In genomic region chr5:24076986-24077718, GRCm38 (mm10) we compare ENCODE assay signal across 8 mouse cellular contexts. TPM values are rescaled to one million over a fixed set of nuclear protein-coding genes. Genes with fewer than 3 reads are reported as not detected.
A peak's percentile ranks its signal among the peaks of the same experiment; 100 is the strongest.
DNase-seq lines count a peak whose midpoint lies in the region; ATAC-seq and TF ChIP-seq lines count a peak whose summit lies in the region.

No protein-coding gene starts in this region.

- 2% methylated on average over 14 of the region's 15 CpGs for WGBS in cerebellum, adult 2 months
- WGBS in forebrain, postnatal 0 days = 2% methylated on average over 15 of the region's 15 CpGs
- under 1% methylated on average over 15 of the region's 15 CpGs for WGBS in lung, embryonic 16.5 days

- DNase-seq in MN1 (ENCODE audit: low spot score) = peak; percentile 80
- DNase-seq in cerebellum, adult 2 months = peak; percentile 73 to 77
- peak; percentile 88 for DNase-seq in forebrain, postnatal 0 days
- peak; percentile 81 for DNase-seq in heart, postnatal 4 days
- DNase-seq in layer of hippocampus, adult 9-11 months = peak; percentile 76
- peak; percentile 58 for DNase-seq in ovary, postnatal 14 days (ENCODE audit: low spot score)
- DNase-seq in thymus, postnatal 14 days = peak; percentile 35

- TF ChIP-seq CTCF in cerebellum, adult 2 months (IDR thresholded peaks at IDR 0.05; ENCODE audit: borderline replicate concordance, insufficient read depth, low read depth, low read length) = peak; percentile 63; the same call in 1 of the 2 replicates
- peak; percentile 86 for TF ChIP-seq CTCF in forebrain, postnatal 0 days (IDR thresholded peaks at IDR 0.05; ENCODE audit: low read depth)

- H3K4me2 ChIP-seq in forebrain, postnatal 0 days (ENCODE audit: low read depth) = peak overlapping the region; percentile 43
- H3K4me2 ChIP-seq in lung, embryonic 16.5 days (ENCODE audit: low read depth, low read length) = peak overlapping the region; percentile 51

- H3K36me3 ChIP-seq in forebrain, postnatal 0 days (ENCODE audit: insufficient read depth) = no peaks in the 10 kb centered on the region
- H3K36me3 ChIP-seq in lung, embryonic 16.5 days (ENCODE audit: control insufficient read depth, insufficient read depth, low read length) = no peaks in the 10 kb centered on the region

- H3K9ac ChIP-seq in forebrain, postnatal 0 days = peak overlapping the region; percentile 32
- H3K9ac ChIP-seq in lung, embryonic 16.5 days (ENCODE audit: low read length) = peak overlapping the region; percentile 48; the same call in 1 of the 2 replicates

- H3K27me3 ChIP-seq in cerebellum, adult 2 months (ENCODE audit: control insufficient read depth, insufficient read depth, low read length) = no peaks in the 10 kb centered on the region
- H3K27me3 ChIP-seq in forebrain, postnatal 0 days (ENCODE audit: insufficient read depth, low read length) = no peaks in the 10 kb centered on the region
- H3K27me3 ChIP-seq in lung, embryonic 16.5 days (ENCODE audit: control insufficient read depth, insufficient read depth, low read depth, low read length) = no peaks in the 10 kb centered on the region

- no peaks in the 10 kb centered on the region for H3K4me1 ChIP-seq in cerebellum, adult 2 months (ENCODE audit: control insufficient read depth, insufficient read depth, low read length)
- H3K4me1 ChIP-seq in forebrain, postnatal 0 days (ENCODE audit: insufficient read depth) = peaks cover 11% of the 10 kb centered on the region; the same call in 1 of the 2 replicates
- H3K4me1 ChIP-seq in lung, embryonic 16.5 days (replicated peaks; ENCODE audit: control insufficient read depth, insufficient read depth, low read length) = no peaks in the 10 kb centered on the region

- no peaks in the 10 kb centered on the region for H3K9me3 ChIP-seq in forebrain, postnatal 0 days (ENCODE audit: low read length)
- H3K9me3 ChIP-seq in lung, embryonic 16.5 days (ENCODE audit: control insufficient read depth, low read length) = no peaks in the 10 kb centered on the region

- no peak for TF ChIP-seq POLR2A in cerebellum, adult 2 months (IDR thresholded peaks at IDR 0.05; ENCODE audit: borderline replicate concordance, insufficient read depth, low read length)

- peak overlapping the region; percentile 51 for H3K4me3 ChIP-seq in cerebellum, adult 2 months (replicated peaks; ENCODE audit: insufficient read depth, low read depth, low read length)
- peak overlapping the region; percentile 25 for H3K4me3 ChIP-seq in forebrain, postnatal 0 days (ENCODE audit: low read depth, low read length)
- peak overlapping the region; percentile 38 for H3K4me3 ChIP-seq in lung, embryonic 16.5 days (ENCODE audit: low read length)

- peak; percentile 85 for ATAC-seq in forebrain, postnatal 0 days
- peak; percentile 90 for ATAC-seq in lung, embryonic 16.5 days (ENCODE audit: low read depth)

- no peak overlapping the region; the same call in 1 of the 2 replicates for H3K27ac ChIP-seq in cerebellum, adult 2 months (ENCODE audit: insufficient read depth, low read length)
- peak overlapping the region; percentile 71 for H3K27ac ChIP-seq in forebrain, postnatal 0 days (ENCODE audit: low read depth, low read length)
- no peak overlapping the region for H3K27ac ChIP-seq in lung, embryonic 16.5 days (ENCODE audit: low read length)

RNA-seq across cellular contexts. Expression of gene Klhl7, which starts 23.3 kb away (rescaled TPM):
- 49.8 and 53.7 TPM in 2 replicates for polyA plus RNA-seq in cerebellum, adult 2 months (2012; rRNA removed)
- total RNA-seq in forebrain, postnatal 0 days (2014; rRNA removed) = 244 and 250 TPM in 2 replicates
- polyA plus RNA-seq in forebrain, postnatal 0 days (2015; fragmentation: Nextera tagmentation; extraction: Ambion mirVana) = 90.5 and 118 TPM in 2 replicates
- total RNA-seq in heart, postnatal 4 days (2021) = 10 to 100 TPM; 60.2 to 62.0 TPM
- polyA plus RNA-seq in lung, embryonic 16.5 days (2015; fragmentation: Nextera tagmentation; extraction: Ambion mirVana) = 46.3 and 47.4 TPM in 2 replicates

RNA-seq across cellular contexts. Expression of gene Fam126a, which starts 46.7 kb away (rescaled TPM):
- 5.2 and 5.6 TPM in 2 replicates for polyA plus RNA-seq in cerebellum, adult 2 months (2012; rRNA removed)
- total RNA-seq in forebrain, postnatal 0 days (2014; rRNA removed) = 43.3 and 44.0 TPM in 2 replicates
- polyA plus RNA-seq in forebrain, postnatal 0 days (2015; fragmentation: Nextera tagmentation; extraction: Ambion mirVana) = 19.2 and 25.4 TPM in 2 replicates
- total RNA-seq in heart, postnatal 4 days (2021) = 10 to 100 TPM; 62.4 to 65.1 TPM
- polyA plus RNA-seq in lung, embryonic 16.5 days (2015; fragmentation: Nextera tagmentation; extraction: Ambion mirVana) = 16.1 and 17.1 TPM in 2 replicates

Comparison
In these comparisons a context has a peak if more than half of its experiments do, and no peak if none do; other contexts are left out.
1. DNase-seq: peak in every context shown above with its lines; median percentile 88 in forebrain, postnatal 0 days; 81 in heart, postnatal 4 days; 80 in MN1; 76 in layer of hippocampus, adult 9-11 months; 75 in cerebellum, adult 2 months; 58 in ovary, postnatal 14 days; 35 in thymus, postnatal 14 days.